Mouse (Mus musculus): ENCODE measurements around the gene Pard3b. TPM values are rescaled to one million over a fixed set of nuclear protein-coding genes. Genes with fewer than 3 reads are reported as not detected.

Gene Pard3b
- polyA plus RNA-seq, 1 experiment from 2014 or later = 6.7 TPM

DNA sequence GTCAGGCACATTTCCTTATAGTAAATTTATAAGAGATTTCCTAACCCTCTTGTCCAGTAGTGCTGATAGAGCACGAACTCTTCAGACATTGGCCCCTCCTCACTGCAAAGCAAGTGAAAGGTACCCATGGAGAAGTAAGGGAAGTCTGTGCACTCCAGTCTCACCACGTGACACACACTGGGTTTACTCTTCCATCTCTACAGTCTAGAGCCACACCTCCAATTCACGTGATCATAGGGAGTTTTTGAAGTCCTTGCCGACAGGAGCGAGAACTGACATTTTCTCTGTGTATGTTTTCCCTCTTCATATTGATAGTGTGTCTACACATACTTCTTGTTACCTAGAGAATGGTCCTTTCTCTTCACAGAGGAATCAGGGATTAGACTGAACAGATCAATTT is 689.1 kb downstream of the Pard3b start:
- H3K4me3 ChIP-seq = no peak overlapping the region
- H3K4me2 ChIP-seq = no peak overlapping the region
- H3K27me3 ChIP-seq (replicated peaks) = no peaks in the 10 kb centered on the region
- H3K36me3 ChIP-seq (replicated peaks) = no peaks in the 10 kb centered on the region
- no peak for ATAC-seq (replicated peaks)
- 92% methylated on average over 5 of the region's 5 CpGs for WGBS
- H3K27ac ChIP-seq = no peak overlapping the region
- H3K4me1 ChIP-seq = no peaks in the 10 kb centered on the region
- no peaks in the 10 kb centered on the region for H3K9me3 ChIP-seq
- H3K9ac ChIP-seq = no peak overlapping the region

DNA sequence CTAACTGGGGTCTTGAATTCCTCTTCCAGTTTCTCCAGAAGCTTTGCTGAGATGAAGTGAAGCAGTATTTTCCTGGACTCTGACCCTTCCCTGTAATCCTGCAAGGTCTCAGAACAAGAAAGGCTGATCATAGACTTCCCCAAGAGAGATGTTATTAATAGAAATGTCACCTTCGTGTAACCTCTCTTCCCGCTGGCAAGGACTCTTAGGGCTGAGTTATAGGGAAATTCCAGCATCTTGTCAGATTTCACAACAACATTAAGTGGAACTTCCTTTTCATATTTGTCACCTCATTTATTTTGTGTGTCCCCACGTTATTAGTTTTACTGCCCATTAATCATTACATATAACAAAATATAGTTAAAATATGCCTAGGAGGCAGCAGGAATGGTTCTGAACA is 690.2 kb downstream of the Pard3b start:
- no peak for ATAC-seq (replicated peaks)

DNA sequence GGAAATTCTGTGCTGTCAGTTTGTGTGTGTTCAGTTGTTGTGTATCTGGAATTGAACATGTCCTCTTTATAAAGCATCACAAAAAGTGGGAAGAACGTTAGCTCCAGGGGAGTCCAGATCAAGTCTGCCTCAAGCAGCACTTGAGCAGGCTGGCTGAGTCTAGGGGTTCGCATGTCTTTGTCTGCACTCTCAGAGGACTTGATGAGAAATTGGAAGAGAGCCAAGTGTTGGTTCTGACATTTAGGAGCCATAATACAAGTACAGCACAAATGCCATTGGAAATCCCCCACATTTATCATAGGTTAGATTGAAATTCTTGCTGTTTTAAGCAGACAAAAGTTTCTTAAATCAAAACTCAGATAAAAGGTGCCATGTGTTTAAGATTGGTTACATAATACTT is 694.4 kb downstream of the Pard3b start:
- no peak for ATAC-seq (replicated peaks)
- Histone ChIP-seq H3K4me3 (no peak overlapping the region), H3K4me1 (no peaks in the 10 kb centered on the region), H3K9ac (no peak overlapping the region), H3K9me3 (no peaks in the 10 kb centered on the region), H3K36me3 (replicated peaks) (no peaks in the 10 kb centered on the region), H3K4me2 (no peak overlapping the region), H3K27ac (no peak overlapping the region), H3K27me3 (replicated peaks) (no peaks in the 10 kb centered on the region)
- 48% methylated on average over 2 of the region's 2 CpGs for WGBS

More for the DNA sequence above, 690.2 kb downstream of the Pard3b start:
- H3K9me3 ChIP-seq = no peaks in the 10 kb centered on the region
- 79% methylated on average over 3 of the region's 3 CpGs for WGBS
- no peaks in the 10 kb centered on the region for H3K27me3 ChIP-seq (replicated peaks)
- no peak overlapping the region for H3K4me2 ChIP-seq
- H3K9ac ChIP-seq = no peak overlapping the region
- H3K36me3 ChIP-seq (replicated peaks) = no peaks in the 10 kb centered on the region
- H3K4me3 ChIP-seq = no peak overlapping the region
- no peak overlapping the region for H3K27ac ChIP-seq
- no peaks in the 10 kb centered on the region for H3K4me1 ChIP-seq

DNA sequence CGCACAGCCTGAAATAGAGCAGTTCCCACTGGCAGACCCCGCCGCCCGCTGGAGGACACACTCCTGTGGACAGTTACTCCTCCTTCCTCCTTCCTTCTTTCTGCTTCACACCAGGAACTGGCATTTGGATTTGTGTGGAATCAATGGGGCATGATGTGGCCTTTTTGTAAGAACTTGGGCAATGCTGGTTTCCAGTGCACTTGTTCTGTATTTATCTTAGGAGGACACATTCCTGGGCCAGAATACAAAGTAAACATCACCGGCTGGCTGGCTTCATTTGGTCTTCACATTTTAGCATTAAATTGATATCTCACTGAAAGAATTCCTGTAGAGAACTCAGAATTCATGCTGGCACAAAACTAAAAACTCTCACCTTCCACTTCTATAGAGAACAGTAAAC is 695.6 kb downstream of the Pard3b start:
- WGBS = 60% methylated on average over 5 of the region's 5 CpGs
- no peaks in the 10 kb centered on the region for H3K4me1 ChIP-seq
- H3K27ac ChIP-seq = no peak overlapping the region
- no peaks in the 10 kb centered on the region for H3K27me3 ChIP-seq (replicated peaks)
- H3K9ac ChIP-seq = no peak overlapping the region
- H3K9me3 ChIP-seq = no peaks in the 10 kb centered on the region
- H3K4me3 ChIP-seq = no peak overlapping the region
- no peak overlapping the region for H3K4me2 ChIP-seq
- no peaks in the 10 kb centered on the region for H3K36me3 ChIP-seq (replicated peaks)
- no peak for ATAC-seq (replicated peaks)

DNA sequence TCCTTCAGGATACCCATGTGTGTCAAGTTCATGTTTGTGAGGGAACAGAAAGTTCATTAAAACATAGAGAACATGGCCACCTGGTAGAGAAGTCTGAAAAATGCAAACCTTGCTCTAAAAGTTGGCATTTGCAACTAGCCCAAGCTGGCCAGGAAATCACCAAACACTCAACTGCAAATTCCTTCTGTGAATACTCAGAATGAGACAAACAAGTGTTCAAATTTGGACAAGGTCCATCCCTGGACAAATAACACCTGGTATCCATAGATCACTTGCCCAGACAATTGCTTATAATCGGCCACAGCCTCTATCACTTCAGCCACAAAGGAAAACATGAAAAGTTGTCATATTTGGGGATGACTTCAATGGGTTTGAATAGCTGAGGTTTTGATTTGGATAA is 701.6 kb downstream of the Pard3b start:
- Histone ChIP-seq H3K27ac (no peak overlapping the region), H3K9ac (no peak overlapping the region), H3K4me3 (no peak overlapping the region), H3K4me1 (no peaks in the 10 kb centered on the region), H3K9me3 (no peaks in the 10 kb centered on the region), H3K4me2 (no peak overlapping the region), H3K27me3 (replicated peaks) (no peaks in the 10 kb centered on the region), H3K36me3 (replicated peaks) (no peaks in the 10 kb centered on the region)
- 89% methylated on average over 1 of the region's 1 CpGs for WGBS
- no peak for ATAC-seq (replicated peaks)

DNA sequence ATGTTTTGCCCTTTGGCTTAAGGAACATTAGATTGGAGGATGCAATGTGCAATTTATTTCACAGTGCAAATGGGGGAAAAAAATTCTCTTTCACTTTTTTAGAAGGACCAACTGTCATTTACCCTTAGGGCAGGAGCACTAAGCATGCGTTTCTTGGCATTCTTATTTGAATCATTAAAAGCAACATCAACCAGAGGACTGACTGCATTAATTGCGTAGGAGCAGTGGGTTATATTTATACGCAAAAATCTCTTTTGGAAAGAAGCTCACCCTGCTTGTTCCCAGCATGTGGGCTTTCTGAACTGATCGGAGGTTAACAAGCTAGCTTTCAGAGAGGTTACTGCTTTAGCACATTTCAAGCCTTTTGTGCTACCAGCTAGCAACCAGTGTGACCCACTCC is 705.7 kb downstream of the Pard3b start:
- Histone ChIP-seq H3K27ac (no peak overlapping the region), H3K4me3 (no peak overlapping the region), H3K9ac (no peak overlapping the region), H3K9me3 (no peaks in the 10 kb centered on the region), H3K36me3 (replicated peaks) (no peaks in the 10 kb centered on the region), H3K4me1 (no peaks in the 10 kb centered on the region), H3K27me3 (replicated peaks) (no peaks in the 10 kb centered on the region), H3K4me2 (no peak overlapping the region)
- 39% methylated on average over 4 of the region's 4 CpGs for WGBS
- no peak for ATAC-seq (replicated peaks)

DNA sequence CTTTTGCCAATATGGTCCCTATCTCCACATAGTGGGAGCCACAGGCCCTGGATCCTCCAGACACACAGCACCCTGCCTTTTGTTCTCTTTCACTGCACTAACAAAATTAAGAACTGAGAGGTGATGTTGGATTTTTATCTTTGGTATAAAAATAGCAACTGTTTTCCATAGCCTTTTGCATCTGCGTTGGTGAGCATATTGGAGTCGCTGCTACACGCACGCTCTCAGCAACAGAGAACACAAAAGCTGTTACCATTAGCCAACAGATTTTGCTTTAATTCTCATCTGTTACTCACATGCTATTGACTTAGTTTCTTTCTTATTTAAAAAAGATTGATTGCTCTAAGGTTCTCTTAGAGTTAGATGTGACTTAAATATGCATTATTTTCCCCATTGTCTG is 709.7 kb downstream of the Pard3b start:
- no peaks in the 10 kb centered on the region for H3K27me3 ChIP-seq (replicated peaks)
- no peak overlapping the region for H3K9ac ChIP-seq
- H3K36me3 ChIP-seq (replicated peaks) = no peaks in the 10 kb centered on the region
- no peak overlapping the region for H3K27ac ChIP-seq
- no peak overlapping the region for H3K4me3 ChIP-seq
- WGBS = 68% methylated on average over 4 of the region's 4 CpGs
- no peak for ATAC-seq (replicated peaks)
- H3K4me2 ChIP-seq = no peak overlapping the region
- no peaks in the 10 kb centered on the region for H3K9me3 ChIP-seq
- H3K4me1 ChIP-seq = no peaks in the 10 kb centered on the region

DNA sequence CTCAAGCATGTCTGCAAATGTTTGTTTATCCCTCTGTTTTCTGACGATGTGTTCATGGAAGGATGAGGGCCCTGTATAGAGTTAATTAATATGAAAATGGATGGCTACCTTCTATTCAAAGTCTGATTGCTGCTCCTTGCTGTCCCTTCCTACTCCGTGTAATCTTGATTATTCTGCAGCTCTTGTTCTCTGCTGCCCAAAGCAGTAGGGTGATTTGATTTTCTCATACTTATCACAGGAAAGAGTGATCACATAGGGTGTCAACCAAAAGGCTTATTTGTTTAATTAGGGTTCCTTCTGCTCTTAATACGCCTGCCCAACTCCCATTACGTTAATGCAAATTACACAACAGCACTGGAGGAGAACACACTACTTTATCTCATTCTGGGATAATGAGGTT is 716.9 kb downstream of the Pard3b start:
- H3K4me1 ChIP-seq = peaks cover 3% of the 10 kb centered on the region; the same call in 1 of the 2 replicates
- no peaks in the 10 kb centered on the region for H3K27me3 ChIP-seq (replicated peaks)
- H3K4me3 ChIP-seq = no peak overlapping the region
- H3K9me3 ChIP-seq = no peaks in the 10 kb centered on the region
- H3K36me3 ChIP-seq (replicated peaks) = no peaks in the 10 kb centered on the region
- no peak for ATAC-seq (replicated peaks)
- no peak overlapping the region for H3K27ac ChIP-seq
- H3K4me2 ChIP-seq = no peak overlapping the region
- WGBS = 28% methylated on average over 4 of the region's 4 CpGs
- H3K9ac ChIP-seq = no peak overlapping the region

DNA sequence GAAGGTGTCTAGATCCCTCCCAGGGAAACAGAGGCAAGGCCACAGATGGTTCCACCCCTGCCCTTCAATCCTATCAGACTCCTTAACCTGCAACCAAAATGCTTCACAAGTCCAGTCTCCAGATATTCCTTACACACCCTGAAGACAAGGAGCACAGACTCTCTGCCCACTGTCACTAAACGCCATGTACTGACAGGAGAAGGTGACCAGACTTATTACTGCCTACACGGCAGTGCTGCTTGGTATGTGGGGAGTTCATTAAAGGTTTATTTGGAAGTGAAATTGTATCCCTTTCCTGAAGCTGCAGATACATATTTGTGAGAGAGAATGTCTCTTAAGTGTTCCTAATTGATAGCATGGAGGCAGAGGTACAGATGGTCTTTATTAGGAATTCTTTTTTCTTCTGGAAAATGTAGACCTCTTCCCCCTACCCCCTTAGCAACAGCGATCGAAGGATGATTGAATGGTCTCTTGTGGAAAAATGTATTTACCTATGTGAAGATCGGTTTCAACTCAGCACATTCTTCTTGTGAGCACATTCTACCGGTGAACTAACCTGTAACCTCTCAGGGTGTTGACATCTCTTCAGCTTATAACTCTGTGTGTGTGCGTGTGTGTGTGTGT is 735.9 kb downstream of the Pard3b start:
- 91% methylated on average over 7 of the region's 7 CpGs for WGBS
- Histone ChIP-seq H3K9ac (no peak overlapping the region), H3K36me3 (replicated peaks) (no peaks in the 10 kb centered on the region), H3K9me3 (no peaks in the 10 kb centered on the region), H3K27ac (no peak overlapping the region), H3K4me1 (no peaks in the 10 kb centered on the region), H3K4me2 (no peak overlapping the region), H3K27me3 (replicated peaks) (no peaks in the 10 kb centered on the region), H3K4me3 (no peak overlapping the region)
- no peak for ATAC-seq (replicated peaks)

DNA sequence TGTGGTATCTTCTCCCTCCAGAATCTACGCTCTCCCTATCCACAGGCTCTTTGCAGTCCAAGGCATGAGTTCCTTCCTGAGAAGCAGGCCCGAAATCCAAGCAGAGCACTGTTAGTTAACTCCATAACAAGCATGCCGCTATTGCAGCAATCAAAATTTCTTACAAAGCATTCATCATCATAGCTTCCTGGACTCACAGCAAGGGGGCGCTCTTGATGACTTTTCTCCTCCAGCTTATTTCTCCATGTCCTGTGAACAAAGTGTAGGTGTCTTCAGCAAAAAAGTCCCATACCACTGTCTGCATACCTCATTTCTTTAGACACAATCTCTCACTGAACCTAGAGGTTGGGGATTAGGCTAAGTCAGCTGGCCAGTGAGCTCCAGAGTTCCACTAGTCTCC is 739.7 kb downstream of the Pard3b start:
- Histone ChIP-seq H3K9me3 (no peaks in the 10 kb centered on the region), H3K36me3 (replicated peaks) (no peaks in the 10 kb centered on the region), H3K27me3 (replicated peaks) (no peaks in the 10 kb centered on the region), H3K4me1 (no peaks in the 10 kb centered on the region), H3K9ac (no peak overlapping the region), H3K4me3 (no peak overlapping the region), H3K27ac (no peak overlapping the region), H3K4me2 (no peak overlapping the region)
- no peak for ATAC-seq (replicated peaks)
- 84% methylated on average over 4 of the region's 4 CpGs for WGBS

DNA sequence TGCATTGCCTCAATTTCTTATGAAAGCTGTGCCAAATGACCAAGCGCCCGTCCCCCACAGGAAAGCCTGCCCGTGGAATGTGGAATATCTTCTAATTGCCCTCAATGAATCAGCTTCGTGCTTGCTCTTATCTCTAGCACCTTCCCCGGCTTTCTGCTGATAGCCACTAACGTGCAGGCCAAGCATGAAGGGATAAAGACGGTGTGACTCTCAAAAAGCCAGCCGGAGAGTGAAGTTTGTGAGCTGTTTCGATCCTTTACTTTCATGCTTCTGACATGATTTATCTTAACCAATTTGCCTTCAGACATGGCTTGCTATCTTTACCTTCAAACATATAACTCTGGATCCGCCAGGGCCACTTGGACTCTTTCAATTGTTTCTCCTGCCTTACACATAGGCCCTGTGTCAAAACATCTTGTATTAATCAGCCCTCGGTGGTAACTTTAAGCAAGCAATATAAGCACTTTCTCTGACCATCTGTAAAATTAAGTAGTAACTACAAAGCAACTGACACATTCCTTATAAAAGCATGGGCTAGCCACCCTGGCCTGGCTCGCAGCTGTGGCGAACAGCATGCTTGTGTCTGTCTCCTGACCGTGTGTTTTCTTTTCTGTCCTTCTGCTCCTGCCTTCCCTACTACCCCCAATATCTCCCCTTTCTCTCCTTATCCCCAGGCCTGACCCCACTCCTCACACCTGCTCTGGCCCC is 744.3 kb downstream of the Pard3b start:
- Histone ChIP-seq H3K9me3 (no peaks in the 10 kb centered on the region), H3K27me3 (replicated peaks) (no peaks in the 10 kb centered on the region), H3K4me1 (no peaks in the 10 kb centered on the region), H3K36me3 (replicated peaks) (no peaks in the 10 kb centered on the region), H3K27ac (no peak overlapping the region), H3K9ac (no peak overlapping the region), H3K4me2 (no peak overlapping the region), H3K4me3 (no peak overlapping the region)
- ATAC-seq (replicated peaks) = no peak
- 51% methylated on average over 14 of the region's 14 CpGs for WGBS

DNA sequence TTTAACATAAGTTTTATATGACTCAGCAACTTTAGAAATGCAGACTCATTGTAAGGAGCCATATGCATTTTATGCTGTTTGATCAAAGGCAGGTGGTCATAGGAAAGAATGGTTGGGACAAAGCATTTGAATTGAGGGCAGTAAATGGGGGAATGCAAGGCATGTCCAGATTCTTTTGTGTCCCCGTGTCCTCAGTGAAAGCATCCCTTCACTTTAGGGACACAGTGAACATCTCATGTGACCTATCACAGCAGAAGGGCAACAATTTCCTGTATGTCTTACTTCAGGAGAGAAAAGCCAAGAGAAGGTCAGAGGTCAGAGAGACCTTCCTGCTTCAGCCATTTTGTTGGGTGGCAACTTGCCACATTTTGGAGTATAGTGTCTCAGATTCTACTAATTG is 745.6 kb downstream of the Pard3b start:
- Histone ChIP-seq H3K36me3 (replicated peaks) (no peaks in the 10 kb centered on the region), H3K4me1 (no peaks in the 10 kb centered on the region), H3K4me3 (no peak overlapping the region), H3K27ac (no peak overlapping the region), H3K9me3 (no peaks in the 10 kb centered on the region), H3K4me2 (no peak overlapping the region), H3K9ac (no peak overlapping the region), H3K27me3 (replicated peaks) (no peaks in the 10 kb centered on the region)
- ATAC-seq (replicated peaks) = no peak
- WGBS = 90% methylated on average over 1 of the region's 1 CpGs

DNA sequence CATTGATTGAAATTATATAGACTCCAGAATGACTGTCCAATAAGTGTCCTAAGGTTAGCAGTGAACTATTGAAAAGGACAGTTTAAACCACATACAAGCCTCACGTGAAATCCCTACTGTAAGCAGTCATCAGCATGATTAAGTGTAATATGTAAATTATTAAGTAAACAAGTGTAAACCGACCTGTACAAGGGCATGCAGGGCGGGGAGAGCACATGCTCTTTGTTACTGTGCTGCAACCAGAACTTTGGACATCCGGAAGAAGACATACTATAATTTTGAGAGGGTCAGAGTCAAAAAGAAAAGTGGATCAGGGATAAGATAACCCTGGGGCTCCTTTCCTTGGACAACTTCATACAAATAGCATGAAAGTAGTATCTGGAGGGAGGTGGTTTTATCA is 749.4 kb downstream of the Pard3b start:
- no peak overlapping the region for H3K4me3 ChIP-seq
- no peak overlapping the region for H3K4me2 ChIP-seq
- H3K27ac ChIP-seq = no peak overlapping the region
- 81% methylated on average over 4 of the region's 4 CpGs for WGBS
- no peaks in the 10 kb centered on the region for H3K27me3 ChIP-seq (replicated peaks)
- H3K9me3 ChIP-seq = no peaks in the 10 kb centered on the region
- H3K9ac ChIP-seq = no peak overlapping the region
- ATAC-seq (replicated peaks) = no peak
- no peaks in the 10 kb centered on the region for H3K36me3 ChIP-seq (replicated peaks)
- no peaks in the 10 kb centered on the region for H3K4me1 ChIP-seq

Measured in midbrain, embryonic 15.5 days (tissue).